Mouse (Mus musculus) urinary bladder, adult 18-20 months (tissue): ENCODE measurements around the gene Wdr18.

Experiments used
- DNase-seq, 2 experiments: peaks; one replicate each; pipeline ENCODE4 v3.0.0; 2022; ENCODE audit warnings: low spot score in 2 of 2, mixed read lengths in 2 of 2

Gene Wdr18

GRCm38 (mm10) chr10:79959847-79960601, at the start of gene Wdr18:
Gene Wdr18, plus strand, starts transcription at chr10:79960152.
- peak; percentile 97 to 99 for DNase-seq

- DNase-seq, result no peak
Observed at GRCm38 (mm10) chr10:79910556-79910955, 49.4 kb upstream of the Wdr18 start, which contains the start of gene Gm26602. Gene Gm26602, plus strand, starts transcription at chr10:79910856.

GRCm38 (mm10) chr10:79912412-79912811, 47.5 kb upstream of the Wdr18 start:
- no peak for DNase-seq

- DNase-seq, result no peak
Observed at GRCm38 (mm10) chr10:79914131-79914947, 45.6 kb upstream of the Wdr18 start.

- peak; percentile 39 to 55 for DNase-seq
Observed at GRCm38 (mm10) chr10:79914948-79915596, 44.9 kb upstream of the Wdr18 start.

- DNase-seq, result no peak
Observed at GRCm38 (mm10) chr10:79916081-79916480, 43.9 kb upstream of the Wdr18 start.

GRCm38 (mm10) chr10:79916808-79917531, 43.0 kb upstream of the Wdr18 start, which contains the start of gene Kiss1r:
Gene Kiss1r, plus strand, starts transcription at chr10:79916971.
- peak; percentile 83 to 94 for DNase-seq

GRCm38 (mm10) chr10:79917532-79918100, 42.3 kb upstream of the Wdr18 start:
- DNase-seq, result no peak

GRCm38 (mm10) chr10:79918231-79919078, 41.5 kb upstream of the Wdr18 start:
- DNase-seq, result no peak

GRCm38 (mm10) chr10:79919251-79919849, 40.6 kb upstream of the Wdr18 start:
- no peak for DNase-seq

GRCm38 (mm10) chr10:79920056-79920890, 39.7 kb upstream of the Wdr18 start:
- DNase-seq, result no peak

GRCm38 (mm10) chr10:79920958-79921535, 38.9 kb upstream of the Wdr18 start, which contains the start of gene R3hdm4:
Gene R3hdm4, minus strand, starts transcription at chr10:79921208.
- DNase-seq, result no peak

GRCm38 (mm10) chr10:79921572-79921971, 38.4 kb upstream of the Wdr18 start:
- DNase-seq, result no peak

- DNase-seq, result peak; percentile 84 to 95
Observed at GRCm38 (mm10) chr10:79924998-79925784, 34.8 kb upstream of the Wdr18 start.

GRCm38 (mm10) chr10:79925785-79926490, 34.0 kb upstream of the Wdr18 start:
- DNase-seq, result no peak

- peak; percentile 89 to 92 for DNase-seq
Observed at GRCm38 (mm10) chr10:79926491-79927323, 33.2 kb upstream of the Wdr18 start, which contains the start of gene Arid3a. Gene Arid3a, plus strand, starts transcription at chr10:79927043.
